Mouse (Mus musculus): ENCODE results near the gene Psmb2. TPM values are rescaled to one million over a fixed set of nuclear protein-coding genes. Genes with fewer than 3 reads are reported as not detected.
A peak's percentile ranks its signal among the peaks of the same experiment; 100 is the strongest.

The Psmb2 gene
- polyA plus RNA-seq, 1 experiment from 2014 or later, result 610 TPM

GRCm38 (mm10) chr4:126734700-126735381, 57.4 kb downstream of the Psmb2 start:
- WGBS, result 3% methylated on average over 51 of the region's 51 CpGs
- peak; percentile 47 for DNase-seq (ENCODE audit: low spot score)

GRCm38 (mm10) chr4:126735382-126736000, 58.1 kb downstream of the Psmb2 start:
- no peaks in the 10 kb centered on the region for H3K9me3 ChIP-seq (replicated peaks)
- DNase-seq (ENCODE audit: low spot score), result peak; percentile 61
- WGBS, result 3% methylated on average over 60 of the region's 62 CpGs
- no peaks in the 10 kb centered on the region for H3K36me3 ChIP-seq
- peak overlapping the region; percentile 52 for H3K27ac ChIP-seq (replicated peaks)
- peaks cover 39% of the 10 kb centered on the region for H3K4me1 ChIP-seq
- H3K27me3 ChIP-seq (ENCODE audit: low read depth, poor library complexity, severe bottlenecking), result peaks cover 100% of the 10 kb centered on the region
- peak overlapping the region; percentile 45 for H3K4me3 ChIP-seq

More at GRCm38 (mm10) chr4:126734700-126735381, 57.4 kb downstream of the Psmb2 start:
- H3K36me3 ChIP-seq, result no peaks in the 10 kb centered on the region
- peaks cover 100% of the 10 kb centered on the region for H3K27me3 ChIP-seq (ENCODE audit: low read depth, poor library complexity, severe bottlenecking)
- no peaks in the 10 kb centered on the region for H3K9me3 ChIP-seq (replicated peaks)
- peak overlapping the region; percentile 52 for H3K27ac ChIP-seq (replicated peaks)
- peaks cover 33% of the 10 kb centered on the region for H3K4me1 ChIP-seq
- H3K4me3 ChIP-seq, result peak overlapping the region; percentile 45

GRCm38 (mm10) chr4:126736001-126736414, 58.6 kb downstream of the Psmb2 start, which contains the start of gene Tfap2e:
Gene Tfap2e, minus strand, starts transcription at chr4:126736240.
- no peaks in the 10 kb centered on the region for H3K9me3 ChIP-seq (replicated peaks)
- peaks cover 39% of the 10 kb centered on the region for H3K4me1 ChIP-seq
- H3K36me3 ChIP-seq, result no peaks in the 10 kb centered on the region
- H3K27ac ChIP-seq (replicated peaks), result peak within 1 kb of the TSS; percentile 52
- DNase-seq (ENCODE audit: low spot score), result peak; percentile 53
- WGBS, result 2% methylated on average over 32 of the region's 32 CpGs
- peaks cover 98% of the 10 kb centered on the region for H3K27me3 ChIP-seq (ENCODE audit: low read depth, poor library complexity, severe bottlenecking)
- peak within 1 kb of the TSS; percentile 45 for H3K4me3 ChIP-seq

- no peaks in the 10 kb centered on the region for H3K9me3 ChIP-seq (replicated peaks)
- 16% methylated on average over 10 of the region's 10 CpGs for WGBS
- peaks cover 96% of the 10 kb centered on the region for H3K27me3 ChIP-seq (ENCODE audit: low read depth, poor library complexity, severe bottlenecking)
- no peak overlapping the region for H3K4me3 ChIP-seq
- peaks cover 43% of the 10 kb centered on the region for H3K4me1 ChIP-seq
- H3K36me3 ChIP-seq, result peaks cover 11% of the 10 kb centered on the region
- no peak overlapping the region for H3K27ac ChIP-seq (replicated peaks)
- peak; percentile 58 for DNase-seq (ENCODE audit: low spot score)
Observed at GRCm38 (mm10) chr4:126739966-126740676, 62.7 kb downstream of the Psmb2 start.

GRCm38 (mm10) chr4:126741448-126741847, 64.0 kb downstream of the Psmb2 start:
- no peak overlapping the region for H3K4me3 ChIP-seq
- DNase-seq (ENCODE audit: low spot score), result peak; percentile 85
- H3K4me1 ChIP-seq, result peaks cover 29% of the 10 kb centered on the region
- WGBS, result 5% methylated on average over 12 of the region's 12 CpGs
- H3K27ac ChIP-seq (replicated peaks), result no peak overlapping the region
- H3K9me3 ChIP-seq (replicated peaks), result no peaks in the 10 kb centered on the region
- peaks cover 96% of the 10 kb centered on the region for H3K27me3 ChIP-seq (ENCODE audit: low read depth, poor library complexity, severe bottlenecking)
- H3K36me3 ChIP-seq, result peaks cover 25% of the 10 kb centered on the region

GRCm38 (mm10) chr4:126742976-126743375, 65.5 kb downstream of the Psmb2 start:
- H3K9me3 ChIP-seq (replicated peaks), result no peaks in the 10 kb centered on the region
- DNase-seq (ENCODE audit: low spot score), result no peak
- no peak overlapping the region for H3K4me3 ChIP-seq
- WGBS, result 59% methylated on average over 2 of the region's 2 CpGs
- no peak overlapping the region for H3K27ac ChIP-seq (replicated peaks)
- H3K4me1 ChIP-seq, result peaks cover 29% of the 10 kb centered on the region
- H3K36me3 ChIP-seq, result peaks cover 39% of the 10 kb centered on the region
- H3K27me3 ChIP-seq (ENCODE audit: low read depth, poor library complexity, severe bottlenecking), result peaks cover 83% of the 10 kb centered on the region

GRCm38 (mm10) chr4:126743713-126744112, 66.3 kb downstream of the Psmb2 start:
- Histone ChIP-seq H3K36me3 (peaks cover 47% of the 10 kb centered on the region), H3K27me3 (ENCODE audit: low read depth, poor library complexity, severe bottlenecking) (peaks cover 76% of the 10 kb centered on the region), H3K27ac (replicated peaks) (no peak overlapping the region), H3K4me1 (peaks cover 34% of the 10 kb centered on the region), H3K4me3 (no peak overlapping the region), H3K9me3 (replicated peaks) (no peaks in the 10 kb centered on the region)
- DNase-seq (ENCODE audit: low spot score), result peak; percentile 45
- 3% methylated on average over 11 of the region's 11 CpGs for WGBS

- H3K4me3 ChIP-seq, result no peak overlapping the region
- WGBS, result 90% methylated on average over 14 of the region's 14 CpGs
- no peak for DNase-seq (ENCODE audit: low spot score)
- peaks cover 65% of the 10 kb centered on the region for H3K27me3 ChIP-seq (ENCODE audit: low read depth, poor library complexity, severe bottlenecking)
- H3K9me3 ChIP-seq (replicated peaks), result no peaks in the 10 kb centered on the region
- H3K4me1 ChIP-seq, result peaks cover 42% of the 10 kb centered on the region
- no peak overlapping the region for H3K27ac ChIP-seq (replicated peaks)
- peaks cover 58% of the 10 kb centered on the region for H3K36me3 ChIP-seq
Observed at GRCm38 (mm10) chr4:126744831-126745230, 67.4 kb downstream of the Psmb2 start.

- Histone ChIP-seq H3K4me3 (no peak overlapping the region), H3K27ac (replicated peaks) (no peak overlapping the region), H3K4me1 (peaks cover 43% of the 10 kb centered on the region), H3K27me3 (ENCODE audit: low read depth, poor library complexity, severe bottlenecking) (peaks cover 58% of the 10 kb centered on the region), H3K9me3 (replicated peaks) (no peaks in the 10 kb centered on the region), H3K36me3 (peaks cover 66% of the 10 kb centered on the region)
- WGBS, result 43% methylated on average over 13 of the region's 13 CpGs
- DNase-seq (ENCODE audit: low spot score), result peak; percentile 47
Observed at GRCm38 (mm10) chr4:126745506-126746193, 68.2 kb downstream of the Psmb2 start.

- WGBS, result 88% methylated on average over 10 of the region's 10 CpGs
- peaks cover 50% of the 10 kb centered on the region for H3K4me1 ChIP-seq
- peaks cover 70% of the 10 kb centered on the region for H3K36me3 ChIP-seq
- no peak overlapping the region for H3K27ac ChIP-seq (replicated peaks)
- H3K9me3 ChIP-seq (replicated peaks), result no peaks in the 10 kb centered on the region
- peaks cover 57% of the 10 kb centered on the region for H3K27me3 ChIP-seq (ENCODE audit: low read depth, poor library complexity, severe bottlenecking)
- no peak for DNase-seq (ENCODE audit: low spot score)
- no peak overlapping the region for H3K4me3 ChIP-seq
Observed at GRCm38 (mm10) chr4:126746194-126746840, 68.9 kb downstream of the Psmb2 start.

- DNase-seq (ENCODE audit: low spot score), result no peak
- H3K4me1 ChIP-seq, result peaks cover 59% of the 10 kb centered on the region
Observed at GRCm38 (mm10) chr4:126748381-126748780, 71.0 kb downstream of the Psmb2 start.

GRCm38 (mm10) chr4:126749553-126749952, 72.1 kb downstream of the Psmb2 start:
- Histone ChIP-seq H3K36me3 (peaks cover 65% of the 10 kb centered on the region), H3K9me3 (replicated peaks) (no peaks in the 10 kb centered on the region), H3K27me3 (ENCODE audit: low read depth, poor library complexity, severe bottlenecking) (peaks cover 32% of the 10 kb centered on the region), H3K4me1 (peaks cover 57% of the 10 kb centered on the region), H3K4me3 (no peak overlapping the region), H3K27ac (replicated peaks) (no peak overlapping the region)
- WGBS, result 91% methylated on average over 11 of the region's 11 CpGs
- DNase-seq (ENCODE audit: low spot score), result no peak

More at GRCm38 (mm10) chr4:126748381-126748780, 71.0 kb downstream of the Psmb2 start:
- no peaks in the 10 kb centered on the region for H3K9me3 ChIP-seq (replicated peaks)
- no peak overlapping the region for H3K27ac ChIP-seq (replicated peaks)
- H3K4me3 ChIP-seq, result no peak overlapping the region
- H3K36me3 ChIP-seq, result peaks cover 70% of the 10 kb centered on the region
- peaks cover 44% of the 10 kb centered on the region for H3K27me3 ChIP-seq (ENCODE audit: low read depth, poor library complexity, severe bottlenecking)
- 96% methylated on average over 8 of the region's 8 CpGs for WGBS
